Mouse (Mus musculus): ENCODE data around the gene Mup7. TPM values are rescaled to one million over a fixed set of nuclear protein-coding genes. Genes with fewer than 3 reads are reported as not detected.
"Not testable (repeated sequence)": the region's sequence is repeated elsewhere in the genome, so short reads cannot be mapped to it uniquely, and the experiment has no call there.

Mup7 gene
- polyA plus RNA-seq (2016; fragmentation: Nextera tagmentation; extraction: Ambion mirVana): not detected in 2 replicates

GRCm38 (mm10) chr4:60070375-60070774, at the start of gene Mup7:
TSS of gene Mup7 (minus strand) at chr4:60070475.
- ATAC-seq (ENCODE audit: insufficient number of reproducible peaks, low FRiP score); H3K4me1 ChIP-seq (replicated peaks); H3K9me3 ChIP-seq (replicated peaks); H3K27ac ChIP-seq (ENCODE audit: poor library complexity, severe bottlenecking); H3K9ac ChIP-seq; H3K27me3 ChIP-seq (replicated peaks); H3K4me2 ChIP-seq; H3K36me3 ChIP-seq; H3K4me3 ChIP-seq: not testable (repeated sequence)
- WGBS: 75% methylated on average over 2 of the region's 2 CpGs

GRCm38 (mm10) chr4:60079865-60080264, 9.6 kb upstream of the Mup7 start:
- H3K4me2 ChIP-seq; H3K36me3 ChIP-seq; H3K27me3 ChIP-seq (replicated peaks); ATAC-seq (ENCODE audit: insufficient number of reproducible peaks, low FRiP score); H3K4me3 ChIP-seq; H3K9ac ChIP-seq; H3K9me3 ChIP-seq (replicated peaks); H3K27ac ChIP-seq (ENCODE audit: poor library complexity, severe bottlenecking); H3K4me1 ChIP-seq (replicated peaks): not testable (repeated sequence)
- 54% methylated on average over 3 of the region's 3 CpGs for WGBS

GRCm38 (mm10) chr4:60029334-60030111, 40.8 kb downstream of the Mup7 start:
- not testable (repeated sequence) for H3K9ac ChIP-seq; H3K27me3 ChIP-seq (replicated peaks); ATAC-seq (ENCODE audit: insufficient number of reproducible peaks, low FRiP score); H3K27ac ChIP-seq (ENCODE audit: poor library complexity, severe bottlenecking); H3K36me3 ChIP-seq; H3K4me2 ChIP-seq; H3K4me1 ChIP-seq (replicated peaks); H3K4me3 ChIP-seq; H3K9me3 ChIP-seq (replicated peaks)
- WGBS: 58% methylated on average over 13 of the region's 13 CpGs

GRCm38 (mm10) chr4:60020141-60020540, 50.1 kb downstream of the Mup7 start:
- not testable (repeated sequence) for H3K9me3 ChIP-seq (replicated peaks); H3K27me3 ChIP-seq (replicated peaks); H3K4me3 ChIP-seq; H3K36me3 ChIP-seq; H3K9ac ChIP-seq; H3K27ac ChIP-seq (ENCODE audit: poor library complexity, severe bottlenecking); ATAC-seq (ENCODE audit: insufficient number of reproducible peaks, low FRiP score); H3K4me2 ChIP-seq; H3K4me1 ChIP-seq (replicated peaks)
- WGBS: 82% methylated on average over 7 of the region's 7 CpGs

Other genes starting within 250 kb of the Mup7 start
- gene Slc46a2, start 155.4 kb downstream of the Mup7 start, polyA plus RNA-seq (2016; fragmentation: Nextera tagmentation; extraction: Ambion mirVana): 0.09 TPM in 1 of 2 replicates, not detected in the other
- not detected in 2 replicates for gene Mup4, start 109.8 kb downstream of the Mup7 start, polyA plus RNA-seq (2016; fragmentation: Nextera tagmentation; extraction: Ambion mirVana)
- not detected in 2 replicates for gene Mup6, start 106.2 kb downstream of the Mup7 start, polyA plus RNA-seq (2016; fragmentation: Nextera tagmentation; extraction: Ambion mirVana)
- gene Mup2, start 83.8 kb upstream of the Mup7 start, polyA plus RNA-seq (2016; fragmentation: Nextera tagmentation; extraction: Ambion mirVana): not detected in 2 replicates
- not detected in 2 replicates for gene Mup8, start 152.1 kb upstream of the Mup7 start, polyA plus RNA-seq (2016; fragmentation: Nextera tagmentation; extraction: Ambion mirVana)

All from heart, embryonic 12.5 days (tissue).